Mouse (Mus musculus) limb, embryonic 13.5 days (tissue): Measurements from ENCODE around the gene Gsdma2. TPM values are rescaled to one million over a fixed set of nuclear protein-coding genes. Genes with fewer than 3 reads are reported as not detected.
"Not testable (repeated sequence)": the region's sequence is repeated elsewhere in the genome, so short reads cannot be mapped to it uniquely, and the experiment has no call there.

Experiments
- ATAC-seq: fragments of 200-750 bp; cut with Nextera tagmentation; 2 replicates; pipeline ENCODE4 v1.8.0; 2017; ENCODE audit warnings: low read depth, moderate number of reproducible peaks, moderate TSS enrichment; ENCODE audit not compliant: low FRiP score
- H3K27ac ChIP-seq: fragments of 300-500 bp; sonication (generic); 2 replicates; pipeline ENCODE4 v1.5.1; 2015; ENCODE audit warnings: inconsistent platforms, mild to moderate bottlenecking, moderate library complexity
- H3K27me3 ChIP-seq: fragments of 300-500 bp; sonication (generic); 2 replicates; pipeline ENCODE4 v1.6.1; 2015; ENCODE audit warnings: mild to moderate bottlenecking, inconsistent platforms
- H3K36me3 ChIP-seq: fragments of 300-500 bp; sonication (generic); 2 replicates; pipeline ENCODE4 v1.6.1; 2015; ENCODE audit warnings: inconsistent platforms, mild to moderate bottlenecking, moderate library complexity
- H3K4me1 ChIP-seq: fragments of 300-500 bp; sonication (generic); 2 replicates; pipeline ENCODE4 v1.6.1; 2015; ENCODE audit warnings: inconsistent platforms
- H3K4me2 ChIP-seq: fragments of 300-500 bp; sonication (generic); replicated peaks from 2 replicates; pipeline ENCODE4 v1.6.1; 2015; ENCODE audit warnings: inconsistent platforms, mild to moderate bottlenecking, moderate library complexity
- H3K4me3 ChIP-seq: fragments of 300-500 bp; sonication (generic); 2 replicates; pipeline ENCODE4 v1.5.1; 2015; ENCODE audit warnings: moderate library complexity, mild to moderate bottlenecking, inconsistent platforms
- H3K9ac ChIP-seq: fragments of 300-500 bp; sonication (generic); 2 replicates; pipeline ENCODE4 v1.6.1; 2015; ENCODE audit warnings: mild to moderate bottlenecking, inconsistent platforms
- H3K9me3 ChIP-seq: fragments of 300-500 bp; sonication (generic); 2 replicates; pipeline ENCODE4 v1.6.1; 2016; ENCODE audit warnings: inconsistent platforms
- WGBS: fragments of 180-500 bp; shearing (Covaris S2); methylation state at CpG from one replicate; pipeline ENCODE4 v1.1.7; 2015; 5-methylcytosine and 5-hydroxymethylcytosine counted together
- polyA plus RNA-seq: library from polyadenylated mRNA; unstranded; fragments of >200 nt; fragmentation: Nextera tagmentation; extraction: Ambion mirVana; gene quantifications from 2 replicates; pipeline ENCODE4 v1.2.1, GENCODE M21; 2015

Gsdma2 gene
- polyA plus RNA-seq, 1 experiment from 2014 or later = not detected

GRCm38 (mm10) chr11:98671284-98671815 lies 24.8 kb downstream of the Gsdma2 start:
- Histone ChIP-seq H3K4me2 (no peak overlapping the region), H3K9ac (no peak overlapping the region), H3K4me3 (no peak overlapping the region), H3K27me3 (peaks cover 48% of the 10 kb centered on the region), H3K36me3 (no peaks in the 10 kb centered on the region), H3K4me1 (no peaks in the 10 kb centered on the region), H3K27ac (no peak overlapping the region), H3K9me3 (no peaks in the 10 kb centered on the region)
- no peak for ATAC-seq
- WGBS = 73% methylated on average over 3 of the region's 3 CpGs

DNA sequence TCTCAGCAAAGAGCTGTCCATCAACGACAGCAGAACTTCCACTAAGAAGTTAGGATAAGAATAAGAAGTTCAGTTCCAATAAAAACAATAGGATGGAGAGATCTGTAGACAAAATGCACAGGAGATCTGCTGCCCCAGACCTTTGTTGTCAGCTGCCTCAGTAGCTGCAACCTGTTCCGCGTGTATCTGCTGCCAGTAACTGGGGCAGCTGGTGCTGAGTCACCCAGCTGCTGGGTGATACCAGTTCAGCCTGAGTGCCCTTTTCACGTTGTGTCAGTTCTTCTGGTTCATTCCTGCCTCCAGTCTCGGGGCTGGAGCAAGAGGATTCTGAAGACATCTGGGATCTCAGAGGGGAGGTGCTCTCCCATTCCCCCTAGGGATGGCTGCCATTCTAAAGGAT lies 25.3 kb downstream of the Gsdma2 start:
- Histone ChIP-seq H3K9ac (no peak overlapping the region), H3K27me3 (peaks cover 43% of the 10 kb centered on the region), H3K4me3 (no peak overlapping the region), H3K4me1 (no peaks in the 10 kb centered on the region), H3K36me3 (no peaks in the 10 kb centered on the region), H3K9me3 (no peaks in the 10 kb centered on the region), H3K4me2 (no peak overlapping the region), H3K27ac (no peak overlapping the region)
- WGBS = 58% methylated on average over 5 of the region's 5 CpGs
- ATAC-seq = no peak

- Histone ChIP-seq H3K4me3 (no peak overlapping the region), H3K27me3 (peaks cover 37% of the 10 kb centered on the region), H3K27ac (no peak overlapping the region), H3K9ac (no peak overlapping the region), H3K4me1 (no peaks in the 10 kb centered on the region), H3K9me3 (no peaks in the 10 kb centered on the region), H3K36me3 (no peaks in the 10 kb centered on the region), H3K4me2 (no peak overlapping the region)
- WGBS = 90% methylated on average over 5 of the region's 5 CpGs
- no peak for ATAC-seq
Observed at GRCm38 (mm10) chr11:98672482-98672881, 25.9 kb downstream of the Gsdma2 start.

GRCm38 (mm10) chr11:98673136-98673535 lies 26.6 kb downstream of the Gsdma2 start:
- ATAC-seq, H3K27ac ChIP-seq, H3K36me3 ChIP-seq, H3K4me3 ChIP-seq, H3K9me3 ChIP-seq, H3K4me1 ChIP-seq, H3K9ac ChIP-seq: not testable (repeated sequence)
- Histone ChIP-seq H3K4me2 (peak overlapping the region; percentile 42), H3K27me3 (peaks cover 30% of the 10 kb centered on the region)
- WGBS = 6% methylated on average over 7 of the region's 7 CpGs

- 33% methylated on average over 7 of the region's 7 CpGs for WGBS
- H3K4me1 ChIP-seq = no peaks in the 10 kb centered on the region
- no peak for ATAC-seq
- no peaks in the 10 kb centered on the region for H3K9me3 ChIP-seq
- H3K36me3 ChIP-seq = no peaks in the 10 kb centered on the region
- H3K4me3 ChIP-seq = no peak overlapping the region
- H3K27ac ChIP-seq = no peak overlapping the region
- H3K27me3 ChIP-seq = peaks cover 13% of the 10 kb centered on the region
- no peak overlapping the region for H3K4me2 ChIP-seq
- peak overlapping the region; percentile 13; the same call in 1 of the 2 replicates for H3K9ac ChIP-seq
Observed at GRCm38 (mm10) chr11:98675829-98676363, 29.3 kb downstream of the Gsdma2 start.

GRCm38 (mm10) chr11:98680023-98680422 lies 33.5 kb downstream of the Gsdma2 start:
- 91% methylated on average over 1 of the region's 1 CpGs for WGBS
- no peaks in the 10 kb centered on the region for H3K9me3 ChIP-seq
- H3K9ac ChIP-seq = no peak overlapping the region
- H3K27ac ChIP-seq = no peak overlapping the region
- no peak overlapping the region for H3K4me2 ChIP-seq
- ATAC-seq = no peak
- H3K4me3 ChIP-seq = no peak overlapping the region
- H3K27me3 ChIP-seq = no peaks in the 10 kb centered on the region
- no peaks in the 10 kb centered on the region; the same call in 1 of the 2 replicates for H3K36me3 ChIP-seq
- H3K4me1 ChIP-seq = peaks cover 16% of the 10 kb centered on the region

DNA sequence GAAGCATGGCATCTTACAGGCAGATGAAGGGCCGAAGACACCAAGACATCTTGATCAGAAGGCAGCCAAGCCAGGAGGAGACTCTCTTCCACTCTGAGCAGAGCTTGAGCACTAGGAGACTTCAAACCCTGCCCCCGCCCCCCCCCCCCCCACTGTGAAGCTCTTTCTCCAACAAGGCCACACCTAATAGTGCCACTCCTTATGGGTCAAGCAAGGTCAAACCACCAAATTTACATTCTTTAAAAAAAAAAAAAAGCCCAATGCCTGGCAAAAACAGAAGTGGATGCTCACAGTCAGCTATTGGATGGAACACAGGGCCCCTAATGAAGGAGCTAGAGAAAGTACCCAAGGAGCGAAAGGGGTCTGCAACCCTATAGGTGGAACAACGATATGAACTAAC lies 34.0 kb downstream of the Gsdma2 start:
- 89% methylated on average over 4 of the region's 4 CpGs for WGBS
- H3K27me3 ChIP-seq = not testable (repeated sequence)

GRCm38 (mm10) chr11:98681186-98681585 lies 34.6 kb downstream of the Gsdma2 start:
- WGBS = 81% methylated on average over 4 of the region's 4 CpGs
- H3K36me3 ChIP-seq = peaks cover 11% of the 10 kb centered on the region
- H3K4me1 ChIP-seq = peaks cover 16% of the 10 kb centered on the region
- no peak for ATAC-seq
- no peak overlapping the region for H3K27ac ChIP-seq
- no peak overlapping the region for H3K4me2 ChIP-seq
- no peak overlapping the region for H3K4me3 ChIP-seq
- H3K9ac ChIP-seq = no peak overlapping the region
- H3K9me3 ChIP-seq = no peaks in the 10 kb centered on the region
- no peaks in the 10 kb centered on the region for H3K27me3 ChIP-seq

More for the DNA sequence above, 34.0 kb downstream of the Gsdma2 start:
- not testable (repeated sequence) for H3K27ac ChIP-seq, H3K36me3 ChIP-seq, H3K9me3 ChIP-seq, H3K4me2 ChIP-seq, H3K9ac ChIP-seq, ATAC-seq, H3K4me3 ChIP-seq
- H3K4me1 ChIP-seq = peaks cover 16% of the 10 kb centered on the region

DNA sequence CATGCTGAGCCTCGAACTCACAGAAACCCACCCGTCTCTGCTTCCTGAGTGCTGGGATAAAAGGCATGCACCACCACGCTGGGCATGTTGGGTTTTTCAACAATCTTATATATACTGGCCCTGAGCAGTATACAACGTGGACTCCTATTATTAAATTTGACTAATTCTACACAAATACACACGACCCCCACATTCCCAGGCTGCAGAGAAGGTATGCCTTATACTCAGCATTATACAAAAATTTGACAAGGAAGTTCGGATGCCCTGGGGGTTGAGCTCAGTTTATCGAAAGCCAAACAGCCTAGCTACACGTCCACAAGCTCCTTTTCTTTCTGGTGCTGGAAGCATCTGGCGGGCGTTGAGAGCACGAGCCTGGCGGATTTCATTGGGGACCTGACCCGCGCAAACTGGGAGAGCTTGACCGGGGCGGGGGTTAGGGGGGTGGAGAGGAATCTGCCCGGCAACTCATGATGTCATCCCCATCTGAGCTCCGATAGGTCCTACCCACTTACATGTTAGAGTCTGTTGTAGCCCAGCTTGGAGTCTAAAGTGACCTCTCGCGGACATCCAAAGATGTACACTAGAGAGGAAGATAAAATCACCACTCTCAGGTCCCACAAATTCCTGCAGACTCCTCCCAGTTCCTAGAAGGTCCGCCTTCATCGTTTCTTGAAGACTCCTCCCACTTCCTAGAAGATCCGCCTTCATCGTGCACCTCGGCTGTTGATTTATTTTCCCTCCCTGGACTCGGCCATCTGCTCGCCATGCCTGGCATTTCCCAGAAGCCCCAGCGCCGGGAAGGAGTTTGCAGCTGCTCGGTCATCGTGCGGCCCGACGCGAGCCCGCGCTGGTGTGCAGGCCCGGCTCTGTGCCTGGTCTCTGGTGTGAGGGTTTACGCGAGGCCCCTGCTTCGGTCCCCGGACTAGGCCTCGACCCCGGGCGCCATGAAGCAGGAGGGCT lies 35.5 kb downstream of the Gsdma2 start, which contains the start of gene Psmd3:
Gene Psmd3 (plus strand): TSS at position 769 of the 960 bp plus-strand sequence.
- Histone ChIP-seq H3K4me3 (peak within 1 kb of the TSS; percentile 99), H3K27ac (peak within 1 kb of the TSS; percentile 52; the same call in 1 of the 2 replicates), H3K4me2 (peak within 1 kb of the TSS; percentile 88), H3K27me3 (no peaks in the 10 kb centered on the region), H3K4me1 (peaks cover 16% of the 10 kb centered on the region), H3K9me3 (no peaks in the 10 kb centered on the region), H3K9ac (peak within 1 kb of the TSS; percentile 99), H3K36me3 (peaks cover 20% of the 10 kb centered on the region)
- peak; percentile 97 for ATAC-seq
- WGBS = 5% methylated on average over 45 of the region's 45 CpGs

- H3K9me3 ChIP-seq = no peaks in the 10 kb centered on the region
- H3K4me3 ChIP-seq = peak overlapping the region; percentile 99
- H3K4me1 ChIP-seq = peaks cover 16% of the 10 kb centered on the region
- H3K4me2 ChIP-seq = peak overlapping the region; percentile 88
- peak; percentile 4; the same call in 1 of the 2 replicates for ATAC-seq
- peak overlapping the region; percentile 52; the same call in 1 of the 2 replicates for H3K27ac ChIP-seq
- H3K36me3 ChIP-seq = peaks cover 28% of the 10 kb centered on the region
- H3K9ac ChIP-seq = peak overlapping the region; percentile 99
- under 1% methylated on average over 23 of the region's 23 CpGs for WGBS
- H3K27me3 ChIP-seq = no peaks in the 10 kb centered on the region
Observed at GRCm38 (mm10) chr11:98682811-98683210, 36.3 kb downstream of the Gsdma2 start.

GRCm38 (mm10) chr11:98685642-98686041 lies 39.1 kb downstream of the Gsdma2 start:
- H3K36me3 ChIP-seq = peaks cover 51% of the 10 kb centered on the region
- no peak overlapping the region for H3K4me2 ChIP-seq
- no peak overlapping the region for H3K9ac ChIP-seq
- H3K4me1 ChIP-seq = peaks cover 16% of the 10 kb centered on the region
- no peak overlapping the region for H3K4me3 ChIP-seq
- no peak overlapping the region for H3K27ac ChIP-seq
- H3K9me3 ChIP-seq = no peaks in the 10 kb centered on the region
- ATAC-seq = no peak
- 92% methylated on average over 9 of the region's 9 CpGs for WGBS
- H3K27me3 ChIP-seq = no peaks in the 10 kb centered on the region

- no peak overlapping the region for H3K27ac ChIP-seq
- no peaks in the 10 kb centered on the region for H3K9me3 ChIP-seq
- peaks cover 64% of the 10 kb centered on the region for H3K36me3 ChIP-seq
- H3K4me3 ChIP-seq = no peak overlapping the region
- peaks cover 13% of the 10 kb centered on the region for H3K4me1 ChIP-seq
- no peak overlapping the region for H3K9ac ChIP-seq
- H3K27me3 ChIP-seq = no peaks in the 10 kb centered on the region
- no peak overlapping the region for H3K4me2 ChIP-seq
- ATAC-seq = no peak
- 93% methylated on average over 4 of the region's 4 CpGs for WGBS
Observed at GRCm38 (mm10) chr11:98686976-98687375, 40.4 kb downstream of the Gsdma2 start.
